Mouse (Mus musculus): Measurements from ENCODE around the gene Clec10a.

DNA sequence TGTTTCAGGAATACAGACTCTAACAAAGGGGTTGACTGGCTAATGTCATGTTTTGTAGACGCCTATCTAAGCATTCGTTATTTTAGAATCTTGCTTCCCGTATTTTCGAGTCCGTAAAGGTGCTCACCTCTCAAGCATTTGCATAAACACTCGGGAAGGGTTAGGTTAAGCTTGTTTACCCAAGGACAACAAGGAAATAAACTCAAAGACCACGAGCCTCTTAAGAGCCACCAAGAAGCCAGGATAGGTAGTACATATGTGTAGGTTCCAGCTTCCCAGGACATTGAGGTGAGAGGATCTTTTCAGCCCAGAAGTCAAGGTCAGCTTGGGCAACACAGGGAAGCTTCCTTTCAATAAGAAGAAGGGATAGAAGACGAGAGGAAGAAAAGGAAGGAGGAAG is 43.1 kb downstream of the Clec10a start:
- TF ChIP-seq POLR2A (IDR thresholded peaks at IDR 0.05; ENCODE audit: insufficient read depth, low read depth, low read length) = no peak
- no peak for TF ChIP-seq CTCF (IDR thresholded peaks at IDR 0.05)
- no peak for TF ChIP-seq EP300 (IDR thresholded peaks at IDR 0.05; ENCODE audit: insufficient read depth, low read depth, low read length)

Data from heart, adult 2 months (tissue).